Mouse (Mus musculus) liver, embryonic 14.5 days (tissue): ENCODE data around the gene Irx4.

Experiments used
- CTCF ChIP-seq: IDR thresholded peaks from 2 replicates; pipeline ENCODE4 v1.5.1; 2016; ENCODE audit warnings: antibody characterized with exemption, low read depth, control low read depth
- EP300 ChIP-seq: IDR thresholded peaks from 2 replicates; pipeline ENCODE4 v1.6.1; 2016; ENCODE audit warnings: antibody characterized with exemption, low read depth

DNA sequence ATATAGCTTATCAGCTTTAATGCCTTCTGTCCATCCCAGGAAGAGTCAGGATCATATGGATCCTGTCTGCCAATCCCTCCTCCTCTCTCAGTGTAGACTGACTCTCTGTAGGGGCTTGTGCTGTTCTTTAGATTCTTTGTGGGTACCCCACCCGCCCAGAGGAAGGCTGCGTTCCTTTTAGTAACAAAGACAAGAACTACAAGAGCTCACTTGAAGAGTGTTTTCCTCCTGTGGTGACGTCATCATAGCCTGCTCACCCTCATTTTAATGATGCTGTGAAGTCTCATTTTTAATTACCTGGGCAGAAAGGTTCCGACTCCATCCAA is 45.8 kb downstream of the Irx4 start:
- TF ChIP-seq CTCF: no peak
- TF ChIP-seq EP300: no peak
